Mouse (Mus musculus) frontal cortex, adult 2 months (tissue): ENCODE measurements around the gene Cntln. TPM values are rescaled to one million over a fixed set of nuclear protein-coding genes. Genes with fewer than 3 reads are reported as not detected.

Experiments
- DNase-seq, 2 experiments: peaks; one replicate each; pipeline ENCODE4 v3.0.0; 2022; ENCODE audit warnings: low spot score in 1 of 2; ENCODE audit errors: extremely low spot score in 1 of 2
- polyA plus RNA-seq: library from polyadenylated mRNA; depleted of rRNA; stranded (reverse); fragments of >200 nt; gene quantifications from 2 replicates; pipeline ENCODE4 v1.2.3, GENCODE M21; 2012

The Cntln gene
- polyA plus RNA-seq, 1 experiment, result 11.8 TPM

GRCm38 (mm10) chr4:85049933-85050553 lies 165.9 kb downstream of the Cntln start:
- peak in 1 of 2 experiments; percentile 12 for DNase-seq

GRCm38 (mm10) chr4:85054616-85055015 lies 170.5 kb downstream of the Cntln start:
- no peak for DNase-seq

GRCm38 (mm10) chr4:85059598-85059997 lies 175.5 kb downstream of the Cntln start:
- DNase-seq, result no peak

- DNase-seq, result no peak
These were observed 177.6 kb downstream of the Cntln start for GRCm38 (mm10) chr4:85061676-85062075.

GRCm38 (mm10) chr4:85096033-85096432 lies 211.9 kb downstream of the Cntln start:
- no peak for DNase-seq

GRCm38 (mm10) chr4:85096682-85097081 lies 212.6 kb downstream of the Cntln start:
- DNase-seq, result peak in 1 of 2 experiments; percentile 65

- no peak for DNase-seq
These were observed 218.1 kb downstream of the Cntln start for GRCm38 (mm10) chr4:85102168-85102567.

- no peak for DNase-seq
These were observed 222.3 kb downstream of the Cntln start for GRCm38 (mm10) chr4:85106416-85106815.

- DNase-seq, result no peak
These were observed 222.9 kb downstream of the Cntln start for GRCm38 (mm10) chr4:85106961-85107360.

- no peak for DNase-seq
These were observed 236.2 kb downstream of the Cntln start for GRCm38 (mm10) chr4:85120271-85120670.

GRCm38 (mm10) chr4:85149726-85150125 lies 265.6 kb downstream of the Cntln start:
- DNase-seq, result no peak

GRCm38 (mm10) chr4:85151881-85152280 lies 267.8 kb downstream of the Cntln start:
- DNase-seq, result no peak

- no peak for DNase-seq
These were observed 270.3 kb downstream of the Cntln start for GRCm38 (mm10) chr4:85154361-85154760.

GRCm38 (mm10) chr4:85161156-85161555 lies 277.0 kb downstream of the Cntln start:
- peak in 1 of 2 experiments; percentile 28 for DNase-seq

- DNase-seq, result peak in 1 of 2 experiments; percentile 76
These were observed 278.6 kb downstream of the Cntln start for GRCm38 (mm10) chr4:85162468-85163312.

- DNase-seq, result no peak
These were observed 279.2 kb downstream of the Cntln start for GRCm38 (mm10) chr4:85163313-85163615.

- no peak for DNase-seq
These were observed 283.9 kb downstream of the Cntln start for GRCm38 (mm10) chr4:85168001-85168400.

GRCm38 (mm10) chr4:85175466-85175865 lies 291.4 kb downstream of the Cntln start:
- DNase-seq, result peak; percentile 66 to 70

GRCm38 (mm10) chr4:85178394-85179051 lies 294.4 kb downstream of the Cntln start:
- no peak for DNase-seq
